Mouse (Mus musculus): ENCODE measurements around the gene Ubald2. TPM values are rescaled to one million over a fixed set of nuclear protein-coding genes. Genes with fewer than 3 reads are reported as not detected.
"Not testable (repeated sequence)": the region's sequence is repeated elsewhere in the genome, so short reads cannot be mapped to it uniquely, and the experiment has no call there.

The Ubald2 gene
- polyA plus RNA-seq, 1 experiment, result 377 TPM

DNA sequence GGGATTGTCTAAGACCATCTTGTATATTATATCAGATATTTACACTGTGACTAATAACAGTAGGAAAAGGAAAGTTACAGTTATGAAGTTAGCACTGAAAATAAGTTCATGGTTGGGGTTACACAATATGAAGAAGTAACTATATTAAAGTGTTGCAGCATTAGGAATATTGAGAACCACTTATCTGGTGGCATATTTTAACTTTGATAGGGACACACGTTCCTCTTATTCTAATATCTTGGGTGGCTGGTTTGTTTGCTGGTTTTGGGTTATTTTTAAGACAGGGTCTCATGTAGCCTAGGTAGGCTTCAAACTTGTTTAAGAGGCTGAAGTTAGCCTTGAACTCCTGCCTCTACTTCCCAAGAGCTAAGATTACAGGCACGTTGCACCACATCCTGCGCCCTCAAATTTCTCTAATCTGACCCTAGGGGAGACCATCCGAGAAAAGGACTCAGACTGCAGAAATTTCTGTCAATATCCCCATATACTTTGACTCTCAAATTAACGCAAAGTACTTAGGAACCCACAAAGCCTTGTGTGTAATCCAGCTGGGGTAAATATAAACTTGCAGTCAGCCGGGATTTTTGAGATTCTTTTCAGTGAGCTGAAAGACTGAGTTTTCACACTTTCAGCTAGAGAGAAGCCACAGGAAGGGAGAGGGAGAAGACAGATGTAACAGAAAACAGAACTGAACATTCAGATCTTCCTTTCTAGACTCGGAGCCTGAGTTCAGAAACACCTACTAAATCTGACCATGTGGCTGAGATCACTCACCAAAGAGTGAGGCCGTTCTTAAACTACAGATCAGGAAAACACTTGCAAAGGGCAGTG is 36.2 kb upstream of the Ubald2 start:
- Histone ChIP-seq H3K36me3 (ENCODE audit: control insufficient read depth) (no peaks in the 10 kb centered on the region), H3K4me1 (ENCODE audit: control insufficient read depth) (no peaks in the 10 kb centered on the region), H3K4me3 (replicated peaks) (no peak overlapping the region), H3K27me3 (ENCODE audit: control insufficient read depth) (no peaks in the 10 kb centered on the region), H3K9me3 (ENCODE audit: control insufficient read depth, low read length) (no peaks in the 10 kb centered on the region)
- TF ChIP-seq TAL1 (IDR thresholded peaks at IDR 0.05; ENCODE audit: low read length), result no peak
- TF ChIP-seq GATA1 (IDR thresholded peaks at IDR 0.05; ENCODE audit: low read length), result no peak

DNA sequence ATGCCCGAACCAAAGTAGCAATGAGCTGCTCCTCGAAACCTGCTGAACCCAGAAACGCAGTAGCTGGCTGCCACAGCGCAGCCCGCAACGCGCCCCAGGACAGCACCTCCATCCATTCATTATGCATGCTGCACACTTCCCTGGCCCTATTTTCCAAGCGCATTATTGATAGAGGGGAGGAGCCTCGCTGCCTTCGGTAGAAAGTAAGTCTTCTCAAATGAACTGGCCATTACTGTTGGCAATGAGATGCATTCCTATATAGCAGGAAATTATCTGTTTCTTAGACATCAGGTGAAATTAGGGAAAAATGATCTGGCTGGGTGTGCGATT is 35.6 kb upstream of the Ubald2 start:
- Histone ChIP-seq H3K27me3 (ENCODE audit: control insufficient read depth) (no peaks in the 10 kb centered on the region), H3K36me3 (ENCODE audit: control insufficient read depth) (no peaks in the 10 kb centered on the region), H3K4me3 (replicated peaks) (no peak overlapping the region)

DNA sequence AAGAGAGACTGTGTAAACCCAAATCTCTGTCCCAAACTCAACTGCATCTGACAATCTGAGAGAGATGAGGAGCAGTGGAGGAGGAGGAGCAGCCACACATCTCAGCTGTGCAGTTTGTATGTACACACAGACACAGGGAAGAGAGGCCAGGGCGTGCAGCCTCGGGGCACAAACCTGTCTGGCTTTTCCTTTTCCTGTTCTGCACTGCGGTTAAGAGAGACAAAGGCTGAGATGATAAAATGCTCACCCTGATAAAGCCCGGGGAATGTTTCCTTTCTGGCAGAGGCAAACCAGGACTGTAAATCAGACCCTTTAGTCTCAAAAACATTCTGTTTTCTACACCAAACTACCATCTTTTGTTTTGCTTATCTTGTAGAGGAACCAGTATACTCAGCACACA is 33.3 kb upstream of the Ubald2 start:
- Histone ChIP-seq H3K4me3 (replicated peaks) (no peak overlapping the region), H3K27me3 (ENCODE audit: control insufficient read depth) (no peaks in the 10 kb centered on the region), H3K36me3 (ENCODE audit: control insufficient read depth) (no peaks in the 10 kb centered on the region), H3K9me3 (ENCODE audit: control insufficient read depth, low read length) (no peaks in the 10 kb centered on the region), H3K4me1 (ENCODE audit: control insufficient read depth) (no peaks in the 10 kb centered on the region)
- TF ChIP-seq TAL1 (IDR thresholded peaks at IDR 0.05; ENCODE audit: low read length) (no peak), GATA1 (IDR thresholded peaks at IDR 0.05; ENCODE audit: low read length) (no peak)

More for the DNA sequence above, 35.6 kb upstream of the Ubald2 start:
- Histone ChIP-seq H3K9me3 (ENCODE audit: control insufficient read depth, low read length) (no peaks in the 10 kb centered on the region), H3K4me1 (ENCODE audit: control insufficient read depth) (no peaks in the 10 kb centered on the region)
- TF ChIP-seq GATA1 (IDR thresholded peaks at IDR 0.05; ENCODE audit: low read length) (no peak), TAL1 (IDR thresholded peaks at IDR 0.05; ENCODE audit: low read length) (no peak)

DNA sequence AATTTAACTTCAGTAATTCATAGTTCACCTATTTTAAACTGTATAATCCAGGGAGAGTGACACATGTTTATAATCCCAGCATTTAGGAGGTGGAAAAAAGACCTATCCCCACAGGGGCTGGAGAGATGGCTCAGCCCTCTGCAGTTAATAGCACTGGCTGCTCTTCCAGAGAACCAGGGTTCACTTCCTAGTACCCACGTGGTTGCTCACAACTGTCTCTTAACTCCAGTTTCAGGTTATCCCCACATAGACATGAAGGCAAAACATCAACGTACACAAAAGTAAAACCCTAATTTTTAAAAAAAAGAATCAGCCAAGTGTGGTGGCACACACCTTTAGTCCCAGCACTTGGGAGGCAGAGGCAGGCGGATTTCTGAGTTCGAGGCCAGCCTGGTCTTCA is 28.3 kb upstream of the Ubald2 start:
- no peaks in the 10 kb centered on the region for H3K4me1 ChIP-seq (ENCODE audit: control insufficient read depth)
- H3K4me3 ChIP-seq (replicated peaks), result no peak overlapping the region
- H3K9me3 ChIP-seq (ENCODE audit: control insufficient read depth, low read length), result no peaks in the 10 kb centered on the region
- no peaks in the 10 kb centered on the region for H3K36me3 ChIP-seq (ENCODE audit: control insufficient read depth)
- peaks cover 8% of the 10 kb centered on the region for H3K27me3 ChIP-seq (ENCODE audit: control insufficient read depth)
- no peak for TF ChIP-seq GATA1 (IDR thresholded peaks at IDR 0.05; ENCODE audit: low read length)
- TF ChIP-seq TAL1 (IDR thresholded peaks at IDR 0.05; ENCODE audit: low read length), result no peak

DNA sequence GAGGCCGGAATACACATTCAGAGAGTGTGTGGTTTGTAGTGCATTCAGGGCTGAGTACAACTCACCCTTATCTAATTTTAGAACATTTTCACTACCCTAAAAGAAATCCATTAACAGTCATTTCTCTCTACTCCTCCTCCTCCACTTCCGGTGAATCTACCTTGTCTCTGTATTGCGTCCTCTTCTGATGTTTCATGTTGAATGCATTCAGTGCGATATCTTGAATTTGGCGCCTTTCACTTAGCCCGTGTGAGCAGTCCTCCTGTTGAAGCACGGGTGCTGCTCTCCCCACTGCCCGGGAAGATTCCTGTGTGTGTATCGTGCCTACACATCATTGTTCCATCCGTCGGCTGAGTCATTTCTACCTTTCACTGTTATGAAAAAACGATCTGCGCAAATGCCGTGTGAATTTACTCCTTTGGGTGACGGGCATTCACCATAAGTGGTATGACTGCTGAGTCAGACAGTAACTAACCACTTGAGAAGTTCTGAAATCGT is 27.6 kb upstream of the Ubald2 start:
- no peaks in the 10 kb centered on the region for H3K36me3 ChIP-seq (ENCODE audit: control insufficient read depth)
- H3K9me3 ChIP-seq (ENCODE audit: control insufficient read depth, low read length), result no peaks in the 10 kb centered on the region
- peaks cover 14% of the 10 kb centered on the region for H3K27me3 ChIP-seq (ENCODE audit: control insufficient read depth)
- no peaks in the 10 kb centered on the region for H3K4me1 ChIP-seq (ENCODE audit: control insufficient read depth)
- no peak for TF ChIP-seq GATA1 (IDR thresholded peaks at IDR 0.05; ENCODE audit: low read length)
- no peak for TF ChIP-seq TAL1 (IDR thresholded peaks at IDR 0.05; ENCODE audit: low read length)
- no peak overlapping the region for H3K4me3 ChIP-seq (replicated peaks)

DNA sequence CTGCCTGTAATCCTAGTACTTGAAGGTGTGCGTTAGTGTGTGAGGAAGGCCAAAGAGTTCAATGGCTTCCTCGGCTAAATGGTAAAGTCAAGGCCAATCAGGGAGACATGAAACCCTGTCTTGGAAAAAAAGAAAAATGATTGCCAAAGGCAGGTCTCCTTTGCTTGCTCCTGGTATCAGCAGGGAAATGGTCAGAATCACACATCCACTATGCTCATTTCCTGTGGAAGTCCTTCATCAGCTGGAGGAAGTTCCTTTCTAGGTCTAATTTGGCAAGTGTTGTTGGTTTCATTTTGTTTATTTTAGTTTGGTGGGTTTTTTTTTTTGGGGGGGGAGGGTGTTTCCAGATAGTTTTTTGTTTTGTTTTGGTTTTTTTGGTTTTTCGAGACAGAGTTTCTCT is 24.9 kb upstream of the Ubald2 start:
- H3K36me3 ChIP-seq (ENCODE audit: control insufficient read depth), result no peaks in the 10 kb centered on the region
- no peak for TF ChIP-seq TAL1 (IDR thresholded peaks at IDR 0.05; ENCODE audit: low read length)
- no peak for TF ChIP-seq GATA1 (IDR thresholded peaks at IDR 0.05; ENCODE audit: low read length)
- H3K9me3 ChIP-seq (ENCODE audit: control insufficient read depth, low read length), result peaks cover 4% of the 10 kb centered on the region; the same call in 1 of the 2 replicates
- H3K27me3 ChIP-seq (ENCODE audit: control insufficient read depth), result peaks cover 42% of the 10 kb centered on the region
- no peak overlapping the region for H3K4me3 ChIP-seq (replicated peaks)
- H3K4me1 ChIP-seq (ENCODE audit: control insufficient read depth), result peaks cover 17% of the 10 kb centered on the region

DNA sequence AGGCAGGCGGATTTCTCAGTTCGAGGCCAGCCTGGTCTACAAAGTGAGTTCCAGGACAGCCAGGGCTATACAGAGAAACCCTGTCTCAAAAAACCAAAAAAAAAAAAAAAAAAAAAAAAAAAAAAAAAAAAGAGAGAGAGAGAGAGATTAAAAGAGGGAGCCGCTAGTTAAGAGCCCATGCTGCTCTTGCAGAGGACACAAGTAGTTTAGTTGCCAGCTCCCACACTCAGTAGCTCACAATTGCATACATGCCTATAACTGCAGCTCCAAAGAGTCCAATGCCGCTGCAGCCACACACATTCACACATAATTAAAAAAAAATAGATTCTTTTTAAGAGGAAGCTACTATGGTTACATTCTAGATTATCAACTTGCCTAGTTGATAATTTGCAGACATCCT is 23.5 kb upstream of the Ubald2 start:
- peaks cover 17% of the 10 kb centered on the region for H3K4me1 ChIP-seq (ENCODE audit: control insufficient read depth)
- not testable (repeated sequence) for H3K9me3 ChIP-seq (ENCODE audit: control insufficient read depth, low read length); H3K36me3 ChIP-seq (ENCODE audit: control insufficient read depth); H3K4me3 ChIP-seq (replicated peaks)
- H3K27me3 ChIP-seq (ENCODE audit: control insufficient read depth), result peaks cover 53% of the 10 kb centered on the region

DNA sequence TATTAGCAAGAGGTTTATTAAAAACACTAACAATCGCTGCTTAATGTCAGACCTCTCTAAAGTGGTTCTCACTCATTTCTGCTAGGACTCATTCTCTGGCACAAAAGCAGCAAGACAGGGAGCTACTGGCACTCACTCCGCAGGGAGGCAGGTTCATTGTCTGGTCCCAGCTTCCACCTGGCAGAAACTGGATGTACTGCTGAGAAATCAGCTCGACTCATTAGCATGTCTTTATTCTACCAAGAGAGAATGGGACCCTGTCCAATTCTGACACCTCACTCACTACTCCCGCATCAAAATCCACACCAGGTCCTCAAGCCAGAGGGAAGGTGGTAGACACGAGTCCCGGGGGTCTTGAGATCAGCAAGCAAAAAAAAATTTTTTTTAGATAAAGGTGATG is 22.3 kb upstream of the Ubald2 start:
- Histone ChIP-seq H3K4me3 (replicated peaks) (no peak overlapping the region), H3K36me3 (ENCODE audit: control insufficient read depth) (no peaks in the 10 kb centered on the region), H3K27me3 (ENCODE audit: control insufficient read depth) (peaks cover 58% of the 10 kb centered on the region), H3K4me1 (ENCODE audit: control insufficient read depth) (peaks cover 17% of the 10 kb centered on the region), H3K9me3 (ENCODE audit: control insufficient read depth, low read length) (peaks cover 4% of the 10 kb centered on the region; the same call in 1 of the 2 replicates)
- TF ChIP-seq TAL1 (IDR thresholded peaks at IDR 0.05; ENCODE audit: low read length) (no peak), GATA1 (IDR thresholded peaks at IDR 0.05; ENCODE audit: low read length) (no peak)

DNA sequence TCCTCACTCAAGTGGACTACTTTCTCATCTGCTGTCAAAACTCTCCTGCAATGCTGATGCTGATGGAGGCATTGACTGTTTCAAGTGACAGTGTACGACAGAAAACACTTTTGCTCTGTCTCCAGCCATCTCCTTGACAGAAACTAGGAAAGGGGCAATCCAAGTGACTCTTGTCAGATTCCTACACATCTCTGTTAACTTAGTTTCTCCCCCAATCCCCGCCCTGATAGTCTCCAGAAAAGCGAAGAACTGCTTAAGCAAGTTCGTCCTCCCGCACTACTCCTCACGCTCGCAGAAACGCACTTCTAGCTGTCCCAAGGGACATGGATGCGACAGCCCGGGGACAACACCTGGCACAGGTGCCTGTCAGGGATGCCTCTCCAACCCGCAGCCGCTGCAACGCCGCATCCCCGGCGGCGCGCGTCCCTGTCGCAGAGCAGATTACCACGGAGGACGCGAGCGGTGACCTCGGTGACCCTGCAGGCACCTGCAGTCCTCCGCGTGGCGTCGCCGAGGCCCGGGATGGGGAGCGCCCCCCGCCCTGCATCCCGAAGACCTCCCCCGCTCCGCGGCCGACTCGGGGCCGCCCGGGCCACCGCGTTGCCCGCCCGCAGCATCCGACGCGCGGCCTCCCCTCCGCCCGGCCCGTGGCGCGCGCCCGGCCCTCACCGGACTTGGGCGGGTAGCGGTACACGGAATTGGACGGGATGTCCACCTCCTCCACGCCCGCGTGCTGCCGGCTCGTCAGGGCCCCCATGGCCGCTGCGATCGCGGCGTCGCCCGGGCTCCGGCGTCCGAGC is 21.7 kb upstream of the Ubald2 start:
- no peak for TF ChIP-seq GATA1 (IDR thresholded peaks at IDR 0.05; ENCODE audit: low read length)
- TF ChIP-seq TAL1 (IDR thresholded peaks at IDR 0.05; ENCODE audit: low read length), result no peak
- Histone ChIP-seq H3K4me1 (ENCODE audit: control insufficient read depth) (peaks cover 17% of the 10 kb centered on the region), H3K36me3 (ENCODE audit: control insufficient read depth) (no peaks in the 10 kb centered on the region), H3K27me3 (ENCODE audit: control insufficient read depth) (peaks cover 58% of the 10 kb centered on the region), H3K9me3 (ENCODE audit: control insufficient read depth, low read length) (peaks cover 4% of the 10 kb centered on the region; the same call in 1 of the 2 replicates), H3K4me3 (replicated peaks) (peak overlapping the region; percentile 64)

Data from erythroblast, embryonic 14.5 days (primary cell).